Mouse (Mus musculus) intestine, postnatal 0 days (tissue): ENCODE measurements around the gene Rex1bd. TPM values are rescaled to one million over a fixed set of nuclear protein-coding genes. Genes with fewer than 3 reads are reported as not detected.

Experiments used
- ATAC-seq: fragments of 200-750 bp; cut with Nextera tagmentation; 2 replicates; pipeline ENCODE4 v1.8.0; 2017; ENCODE audit warnings: mild to moderate bottlenecking, moderate TSS enrichment, moderate library complexity
- H3K27ac ChIP-seq: fragments of 300-500 bp; sonication (generic); 2 replicates; pipeline ENCODE4 v1.5.1; 2014; ENCODE audit warnings: mild to moderate bottlenecking, low read depth, low read length, moderate library complexity
- H3K27me3 ChIP-seq: fragments of 300-500 bp; sonication (generic); replicated peaks from 2 replicates; pipeline ENCODE4 v1.6.1; 2014; ENCODE audit warnings: low read length, mixed read lengths; ENCODE audit not compliant: control insufficient read depth, insufficient read depth
- H3K36me3 ChIP-seq: fragments of 300-500 bp; sonication (generic); 2 replicates; pipeline ENCODE4 v1.6.1; 2014; ENCODE audit warnings: mild to moderate bottlenecking, moderate library complexity; ENCODE audit not compliant: control insufficient read depth, insufficient read depth
- H3K4me1 ChIP-seq: fragments of 300-500 bp; sonication (generic); replicated peaks from 2 replicates; pipeline ENCODE4 v1.6.1; 2014; ENCODE audit warnings: antibody characterized with exemption, low read length, mixed read lengths; ENCODE audit not compliant: control insufficient read depth, insufficient read depth
- H3K4me2 ChIP-seq: fragments of 300-500 bp; sonication (generic); replicated peaks from 2 replicates; pipeline ENCODE4 v1.6.1; 2014; ENCODE audit warnings: low read depth, mild to moderate bottlenecking, moderate library complexity
- H3K4me3 ChIP-seq: fragments of 300-500 bp; sonication (generic); 2 replicates; pipeline ENCODE4 v1.5.1; 2014; ENCODE audit warnings: low read depth, low read length
- H3K9ac ChIP-seq: fragments of 300-500 bp; sonication (generic); 2 replicates; pipeline ENCODE4 v1.6.1; 2014; ENCODE audit warnings: mild to moderate bottlenecking, low read depth, low read length
- H3K9me3 ChIP-seq: fragments of 300-500 bp; sonication (generic); 2 replicates; pipeline ENCODE4 v1.6.1; 2016; ENCODE audit warnings: mixed run types; ENCODE audit not compliant: control insufficient read depth
- CTCF ChIP-seq: sonication (generic); IDR thresholded peaks from 2 replicates; pipeline ENCODE4 v1.5.1; 2016; ENCODE audit warnings: low read depth, mild to moderate bottlenecking, control low read depth, antibody characterized with exemption, moderate library complexity
- whole genome bisulfite sequencing: fragments of 180-500 bp; shearing (Covaris S2); extraction: QIAGEN DNeasy Blood & Tissue Kit; methylation state at CpG from one replicate; pipeline ENCODE4 v1.1.7; 2014; 5-methylcytosine and 5-hydroxymethylcytosine counted together
- polyA plus RNA-seq: library from polyadenylated mRNA; unstranded; fragments of >200 nt; fragmentation: Nextera tagmentation; extraction: Ambion mirVana; gene quantifications from 2 replicates; pipeline ENCODE4 v1.2.1, GENCODE M21; 2015

Gene Rex1bd
- polyA plus RNA-seq, 1 experiment from 2014 or later = 148 TPM

GRCm38 (mm10) chr8:70500386-70501301 lies 5.9 kb downstream of the Rex1bd start:
- Histone ChIP-seq H3K36me3 (0 out of 2 replicates have a peak, but pooled peaks cover 11% of the 10 kb centered on the region), H3K27ac (no peak overlapping the region), H3K4me3 (no peak overlapping the region), H3K4me2 (peak overlapping the region; percentile 50), H3K9ac (no peak overlapping the region), H3K27me3 (peaks cover 56% of the 10 kb centered on the region), H3K4me1 (no peaks in the 10 kb centered on the region; the same call in 1 of the 2 replicates), H3K9me3 (no peaks in the 10 kb centered on the region)
- WGBS = 8% methylated on average over 39 of the region's 39 CpGs
- TF ChIP-seq CTCF = no peak
- ATAC-seq = no peak

GRCm38 (mm10) chr8:70495771-70496062 lies 10.8 kb downstream of the Rex1bd start:
- Histone ChIP-seq H3K27ac (no peak overlapping the region), H3K4me3 (no peak overlapping the region), H3K9me3 (no peaks in the 10 kb centered on the region), H3K4me1 (no peaks in the 10 kb centered on the region), H3K4me2 (no peak overlapping the region), H3K9ac (no peak overlapping the region), H3K27me3 (peaks cover 92% of the 10 kb centered on the region), H3K36me3 (no peaks in the 10 kb centered on the region)
- WGBS = 13% methylated on average over 11 of the region's 12 CpGs
- no peak for TF ChIP-seq CTCF
- no peak for ATAC-seq

GRCm38 (mm10) chr8:70495001-70495770 lies 11.4 kb downstream of the Rex1bd start:
- Histone ChIP-seq H3K36me3 (no peaks in the 10 kb centered on the region), H3K4me3 (no peak overlapping the region), H3K9me3 (no peaks in the 10 kb centered on the region), H3K4me1 (no peaks in the 10 kb centered on the region), H3K27me3 (peaks cover 94% of the 10 kb centered on the region), H3K27ac (no peak overlapping the region), H3K4me2 (no peak overlapping the region), H3K9ac (no peak overlapping the region)
- ATAC-seq = no peak
- WGBS = 8% methylated on average over 19 of the region's 21 CpGs
- TF ChIP-seq CTCF = no peak

- Histone ChIP-seq H3K9ac (no peak overlapping the region), H3K4me3 (no peak overlapping the region), H3K27me3 (peaks cover 95% of the 10 kb centered on the region), H3K36me3 (no peaks in the 10 kb centered on the region), H3K4me2 (no peak overlapping the region), H3K4me1 (peaks cover 1% of the 10 kb centered on the region; the same call in 1 of the 2 replicates), H3K27ac (no peak overlapping the region), H3K9me3 (no peaks in the 10 kb centered on the region)
- TF ChIP-seq CTCF = no peak
- WGBS = 4% methylated on average over 28 of the region's 28 CpGs
- no peak for ATAC-seq
These were observed 12.1 kb downstream of the Rex1bd start for GRCm38 (mm10) chr8:70494416-70494945.

GRCm38 (mm10) chr8:70493692-70494415 lies 12.7 kb downstream of the Rex1bd start:
- under 1% methylated on average over 46 of the region's 47 CpGs for WGBS
- no peak overlapping the region for H3K27ac ChIP-seq
- peak overlapping the region; percentile 42 for H3K4me3 ChIP-seq
- no peak overlapping the region for H3K9ac ChIP-seq
- TF ChIP-seq CTCF = no peak
- peaks cover 6% of the 10 kb centered on the region; the same call in 1 of the 2 replicates for H3K4me1 ChIP-seq
- peak overlapping the region; percentile 71; the same call in 1 of the 2 replicates for H3K4me2 ChIP-seq
- no peak for ATAC-seq
- peaks cover 95% of the 10 kb centered on the region for H3K27me3 ChIP-seq
- H3K9me3 ChIP-seq = no peaks in the 10 kb centered on the region
- no peaks in the 10 kb centered on the region for H3K36me3 ChIP-seq
